Mouse (Mus musculus): ENCODE data around the gene Sephs2.

The Sephs2 gene

DNA sequence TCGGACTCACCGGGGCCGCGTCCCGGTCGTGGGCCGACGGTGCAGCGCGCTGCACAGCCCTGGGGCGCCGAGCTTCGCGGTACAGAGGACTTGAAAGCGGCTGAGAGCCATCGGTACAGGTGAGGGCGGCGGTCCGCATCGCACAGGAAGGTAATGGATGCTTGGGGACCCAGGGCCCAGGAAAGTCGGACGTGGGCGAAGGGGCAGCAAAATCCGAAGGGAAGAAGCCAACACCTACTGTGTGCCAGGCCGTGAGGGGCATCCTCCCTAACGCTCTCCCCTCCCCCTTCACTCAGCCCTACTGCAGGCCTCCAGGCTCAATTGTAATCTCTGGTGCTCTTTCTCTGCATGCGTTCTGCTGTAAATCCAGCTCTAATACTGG lies 40.5 kb downstream of the Sephs2 start:
- in situ Hi-C loops (cut with MboI, MseI), result no loop called here

DNA sequence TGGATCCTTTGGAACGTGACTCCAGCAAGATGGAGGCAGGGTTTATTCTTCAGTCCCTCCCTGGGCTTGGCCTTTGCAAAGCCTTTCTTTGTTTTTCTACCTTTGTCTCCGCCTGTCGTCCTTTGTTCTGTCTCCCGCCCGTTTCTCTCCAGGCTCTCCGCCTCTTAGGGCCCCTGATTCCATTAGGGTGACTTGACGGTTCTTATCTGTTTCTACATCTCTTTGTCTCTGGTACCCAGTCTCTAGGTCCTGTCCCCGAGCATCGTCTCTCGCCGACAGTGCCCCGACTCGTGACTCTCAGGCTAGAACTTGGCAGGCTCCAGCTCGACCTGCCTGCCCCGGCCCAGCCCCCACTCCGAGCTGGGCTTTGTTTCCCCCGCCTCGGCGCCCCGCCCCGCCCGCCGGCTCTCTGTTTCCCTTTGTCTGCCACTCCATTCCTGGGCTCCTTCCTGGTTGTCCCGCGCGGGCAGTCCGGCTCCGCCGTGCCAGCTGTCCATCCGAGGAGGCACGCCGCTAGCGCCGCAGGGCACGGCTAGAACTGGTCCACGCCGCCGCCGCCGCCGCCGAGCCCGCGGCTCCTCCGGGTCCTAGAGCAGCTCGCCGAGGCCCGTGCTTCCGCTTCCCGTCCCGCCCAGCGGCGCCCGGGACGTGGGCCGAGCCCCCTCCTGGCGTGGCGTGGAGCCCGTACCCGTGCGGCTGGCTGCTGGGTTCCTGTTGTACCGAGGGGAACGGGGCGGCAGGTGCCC lies 41.1 kb downstream of the Sephs2 start, which contains the start of the genes Zfp553 and Sept1:
Zfp553 (plus strand) TSS at position 440 of the 746 bp plus-strand sequence.
Sept1 (minus strand) TSS at position 509 of the 746 bp plus-strand sequence.
- in situ Hi-C loops (cut with MboI, MseI), result no loop called here

- in situ Hi-C loops (cut with MboI, MseI), result no loop called here
Measured at GRCm38 (mm10) chr7:127231826-127232621, 41.8 kb downstream of the Sephs2 start.

DNA sequence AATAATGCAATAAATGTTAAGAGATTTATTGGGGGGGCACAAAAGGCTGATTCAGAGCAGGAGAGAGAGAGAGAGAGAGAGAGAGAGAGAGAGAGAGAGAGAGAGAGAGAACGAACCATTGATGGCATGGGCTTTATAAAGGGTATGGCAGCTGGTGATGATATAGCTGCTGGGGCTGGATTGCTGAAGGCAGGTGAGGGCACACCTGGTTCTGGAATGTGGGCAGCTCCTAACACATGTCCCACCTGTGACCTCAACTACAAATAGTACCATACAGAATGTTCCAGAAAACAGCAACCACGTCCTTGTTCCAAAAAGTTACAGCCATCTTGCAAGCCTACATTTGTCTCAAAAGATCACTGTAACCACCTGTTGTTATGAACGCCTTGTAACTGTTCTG lies 42.5 kb downstream of the Sephs2 start:
- in situ Hi-C loops (cut with MboI, MseI), result no loop called here

- in situ Hi-C loops (cut with MboI, MseI), result no loop called here
Measured at GRCm38 (mm10) chr7:127228615-127229303, 45.1 kb downstream of the Sephs2 start.

- in situ Hi-C loops (cut with MboI, MseI), result no loop called here
Measured at GRCm38 (mm10) chr7:127225147-127225995, 48.5 kb downstream of the Sephs2 start.

GRCm38 (mm10) chr7:127224616-127225015 lies 49.2 kb downstream of the Sephs2 start:
- in situ Hi-C loops (cut with MboI, MseI), result loop anchor here (25.0 kb wide), 1 partner anchor 1013 kb away; the partner anchor contains the start of genes 9130023H24Rik, Armc5 and Tgfb1i1

GRCm38 (mm10) chr7:127223515-127224478 lies 50.1 kb downstream of the Sephs2 start:
- in situ Hi-C loops (cut with MboI, MseI), result loop anchor here (25.0 kb wide), 1 partner anchor 1014 kb away; the partner anchor contains the start of genes 9130023H24Rik, Armc5 and Tgfb1i1

DNA sequence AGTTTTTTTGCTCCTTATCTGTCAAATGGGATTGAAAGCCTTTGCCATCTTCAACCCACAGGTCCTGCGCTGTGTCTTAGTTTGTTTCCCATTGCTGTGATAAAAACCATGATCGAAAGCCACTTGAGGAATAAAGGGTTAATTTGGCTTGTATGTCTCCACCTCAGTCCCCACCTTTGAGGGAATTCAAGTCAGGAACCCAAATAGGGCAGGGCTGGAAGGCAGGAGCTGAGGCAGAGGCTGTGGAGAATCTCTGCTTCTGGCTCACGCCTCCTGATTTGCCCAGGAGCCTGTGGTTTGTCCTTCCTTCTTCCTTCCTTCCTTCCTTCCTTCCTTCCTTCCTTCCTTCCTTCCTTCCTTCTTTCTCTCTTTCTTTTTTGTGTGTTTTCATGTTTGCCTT lies 50.7 kb downstream of the Sephs2 start:
- in situ Hi-C loops (cut with MboI, MseI), result loop anchor here (25.0 kb wide), 1 partner anchor 1014 kb away; the partner anchor contains the start of genes 9130023H24Rik, Armc5 and Tgfb1i1

Data from T-helper 1 cell (primary cell).